Mouse (Mus musculus) retina, embryonic 14.5 days (tissue): Measurements from ENCODE around the gene Cetn3.

Experiments used
- DNase-seq: peaks from one replicate; pipeline ENCODE4 v3.0.0-alpha.2; 2015; ENCODE audit warnings: low spot score

Gene Cetn3

GRCm38 (mm10) chr13:81822750-81823149, 39.9 kb downstream of the Cetn3 start:
- no peak for DNase-seq

- no peak for DNase-seq
Measured at GRCm38 (mm10) chr13:81824576-81825330, 41.9 kb downstream of the Cetn3 start.

GRCm38 (mm10) chr13:81828486-81828885, 45.6 kb downstream of the Cetn3 start:
- DNase-seq, result no peak

GRCm38 (mm10) chr13:81831838-81832237, 49.0 kb downstream of the Cetn3 start:
- DNase-seq, result no peak

- no peak for DNase-seq
Measured at GRCm38 (mm10) chr13:81836386-81837177, 53.7 kb downstream of the Cetn3 start.

GRCm38 (mm10) chr13:81838016-81838415, 55.1 kb downstream of the Cetn3 start:
- DNase-seq, result no peak

- DNase-seq, result no peak
Measured at GRCm38 (mm10) chr13:81838948-81839347, 56.1 kb downstream of the Cetn3 start.

GRCm38 (mm10) chr13:81840246-81840645, 57.4 kb downstream of the Cetn3 start:
- DNase-seq, result peak; percentile 49

GRCm38 (mm10) chr13:81840646-81841045, 57.8 kb downstream of the Cetn3 start:
- DNase-seq, result no peak

- no peak for DNase-seq
Measured at GRCm38 (mm10) chr13:81842278-81842677, 59.4 kb downstream of the Cetn3 start.
